14 mouse cellular contexts compared by ENCODE assay signal in genomic region chr9:64085976-64086375, GRCm38 (mm10). TPM values are rescaled to one million over a fixed set of nuclear protein-coding genes. Genes with fewer than 3 reads are reported as not detected.
A peak's percentile ranks its signal among the peaks of the same experiment; 100 is the strongest.
DNase-seq lines count a peak whose midpoint lies in the region; ATAC-seq and TF ChIP-seq lines count a peak whose summit lies in the region.
"Had no signal": no experiment of that assay in that cellular context is flagged by ENCODE, and none has a peak within 500 bp of the region (broad histone marks: within the 10 kb centered on the region; RNA-seq: fewer than 3 reads in every experiment).

No protein-coding gene starts in this region.

- DNase-seq in heart, adult 9 months (ENCODE audit: low spot score in 2 of 2): no peak
- peak; percentile 32 for DNase-seq in R1 (ENCODE audit: low read depth, low spot score)
- no peak for DNase-seq in liver, embryonic 14.5 days (ENCODE audit: low read depth in 3 of 3, low spot score in 3 of 3)
- DNase-seq in gastrocnemius, adult 18-20 months (ENCODE audit: low spot score): no peak
- no peak for DNase-seq in cerebellum, postnatal 25 days
- DNase-seq: cerebellum, adult 9-11 months; thymus, postnatal 36 days had no signal

- H3K4me2 ChIP-seq in heart, embryonic 14.5 days (ENCODE audit: low read length): no peak overlapping the region
- peak overlapping the region; percentile 35 for H3K4me2 ChIP-seq in intestine, embryonic 15.5 days (replicated peaks)
- peak overlapping the region; percentile 77 for H3K4me2 ChIP-seq in liver, embryonic 14.5 days (ENCODE audit: low read depth)

- peak; percentile 36 for TF ChIP-seq CTCF in liver, embryonic 14.5 days (IDR thresholded peaks at IDR 0.05; ENCODE audit: low read depth)

- H3K4me3 ChIP-seq in heart, embryonic 14.5 days (ENCODE audit: control insufficient read depth in 1 of 2, insufficient read depth in 1 of 2, low read depth in 1 of 2, low read length in 2 of 2): no peak overlapping the region
- no peak overlapping the region for H3K4me3 ChIP-seq in intestine, embryonic 15.5 days (replicated peaks)
- H3K4me3 ChIP-seq in liver, embryonic 14.5 days (ENCODE audit: insufficient read depth in 1 of 2, low read depth in 2 of 2, low read length in 2 of 2): peak overlapping the region; percentile 29 to 75
- H3K4me3 ChIP-seq: hindbrain, embryonic 15.5 days; kidney, embryonic 15.5 days had no signal

- peak overlapping the region; percentile 27 to 97; a peak in 3 of 4 replicates for H3K27ac ChIP-seq in heart, embryonic 14.5 days (replicated peaks in 1 of 2; ENCODE audit: control insufficient read depth in 1 of 2, insufficient read depth in 1 of 2, low read depth in 2 of 2, low read length in 2 of 2)
- H3K27ac ChIP-seq in intestine, embryonic 15.5 days: peak overlapping the region; percentile 93
- peak overlapping the region; percentile 80 for H3K27ac ChIP-seq in liver, embryonic 14.5 days
- H3K27ac ChIP-seq: hindbrain, embryonic 15.5 days had no signal

- peaks cover 34 to 46% of the 10 kb centered on the region in 2 experiments for H3K4me1 ChIP-seq in heart, embryonic 14.5 days (ENCODE audit: control insufficient read depth in 2 of 2, insufficient read depth in 2 of 2, low read length in 2 of 2)
- peaks cover 50% of the 10 kb centered on the region for H3K4me1 ChIP-seq in intestine, embryonic 15.5 days (replicated peaks)
- peaks cover 41 to 51% of the 10 kb centered on the region in 2 experiments for H3K4me1 ChIP-seq in liver, embryonic 14.5 days (replicated peaks; ENCODE audit: control insufficient read depth in 2 of 2, insufficient read depth in 2 of 2, low read length in 1 of 2)

- peak overlapping the region; percentile 42; the same call in 1 of the 2 replicates for H3K9ac ChIP-seq in heart, embryonic 14.5 days (ENCODE audit: low read length)
- 0 out of 2 replicates have a peak overlapping the region, but pooled peaks have one; percentile 18 for H3K9ac ChIP-seq in intestine, embryonic 15.5 days
- peak overlapping the region; percentile 61 for H3K9ac ChIP-seq in liver, embryonic 14.5 days (replicated peaks)
- H3K9ac ChIP-seq: embryonic facial prominence, embryonic 15.5 days; hindbrain, embryonic 15.5 days; kidney, embryonic 15.5 days had no signal

- ATAC-seq in heart, embryonic 14.5 days (ENCODE audit: insufficient number of reproducible peaks, insufficient read depth, low FRiP score, low read depth): no peak
- peak; percentile 49 for ATAC-seq in intestine, embryonic 15.5 days
- ATAC-seq in liver, embryonic 14.5 days (ENCODE audit: insufficient read depth): peak; percentile 47; the same call in 1 of the 2 replicates
- ATAC-seq in monocyte, adult 5-6 weeks (replicated peaks; ENCODE audit: insufficient number of reproducible peaks, low FRiP score, low TSS enrichment, poor library complexity, severe bottlenecking): no peak

- no peak for TF ChIP-seq EP300 in liver, embryonic 14.5 days (IDR thresholded peaks at IDR 0.05; ENCODE audit: low read depth)

- no peaks in the 10 kb centered on the region for H3K36me3 ChIP-seq in heart, embryonic 14.5 days (ENCODE audit: control insufficient read depth, insufficient read depth, low read length)
- no peaks in the 10 kb centered on the region for H3K36me3 ChIP-seq in intestine, embryonic 15.5 days
- no peaks in the 10 kb centered on the region for H3K36me3 ChIP-seq in liver, embryonic 14.5 days (replicated peaks; ENCODE audit: control insufficient read depth, insufficient read depth, low read depth)
- H3K36me3 ChIP-seq: embryonic facial prominence, embryonic 15.5 days; hindbrain, embryonic 15.5 days; kidney, embryonic 15.5 days had no signal

- WGBS in heart, embryonic 14.5 days: 59% methylated on average over 2 of the region's 2 CpGs
- 58% methylated on average over 2 of the region's 2 CpGs for WGBS in intestine, embryonic 15.5 days
- WGBS in liver, embryonic 14.5 days (ENCODE audit: insufficient replicate concordance): 54% methylated on average over 2 of the region's 2 CpGs

- no peaks in the 10 kb centered on the region for H3K27me3 ChIP-seq in heart, embryonic 14.5 days (ENCODE audit: control insufficient read depth, insufficient read depth, low read length)
- H3K27me3 ChIP-seq in intestine, embryonic 15.5 days (replicated peaks): no peaks in the 10 kb centered on the region
- no peaks in the 10 kb centered on the region for H3K27me3 ChIP-seq in liver, embryonic 14.5 days (ENCODE audit: control insufficient read depth, insufficient read depth, low read length)
- H3K27me3 ChIP-seq: embryonic facial prominence, embryonic 15.5 days; kidney, embryonic 15.5 days had no signal

- no peaks in the 10 kb centered on the region for H3K9me3 ChIP-seq in heart, embryonic 14.5 days (ENCODE audit: control insufficient read depth, low read length)
- H3K9me3 ChIP-seq in intestine, embryonic 15.5 days: no peaks in the 10 kb centered on the region
- H3K9me3 ChIP-seq in liver, embryonic 14.5 days (ENCODE audit: control insufficient read depth, low read length): no peaks in the 10 kb centered on the region
- H3K9me3 ChIP-seq: embryonic facial prominence, embryonic 15.5 days; hindbrain, embryonic 15.5 days; kidney, embryonic 15.5 days had no signal

RNA-seq across cellular contexts. Expression of gene Lctl, which starts 31.0 kb away (rescaled TPM):
- polyA plus RNA-seq in heart, embryonic 14.5 days (2014; fragmentation: Nextera tagmentation; extraction: Ambion mirVana): not detected in 2 replicates
- polyA plus RNA-seq in intestine, embryonic 15.5 days (2015; fragmentation: Nextera tagmentation; extraction: Ambion mirVana): 0.13 and 0.15 TPM in 2 replicates
- 0.02 TPM in 1 of 2 replicates, not detected in the other for polyA plus RNA-seq in liver, embryonic 14.5 days (2012; rRNA removed)
- not detected in 2 replicates for polyA plus RNA-seq in liver, embryonic 14.5 days (2014; fragmentation: Nextera tagmentation; extraction: Ambion mirVana)
- total RNA-seq in monocyte, adult 5-6 weeks (2017): not detected in 3 replicates
- total RNA-seq in gastrocnemius, adult 18-20 months (2021): under 1 TPM in 1 of 2 experiments, not detected in 1; 0.57 TPM
- total RNA-seq: left cerebral cortex, postnatal 25 days had no signal
- polyA plus RNA-seq: hindbrain, embryonic 15.5 days had no signal

Comparison
In these comparisons a context has a peak if more than half of its experiments do, and no peak if none do; other contexts are left out.
1. ATAC-seq: peak in intestine, embryonic 15.5 days (single experiment) and liver, embryonic 14.5 days (single experiment); none in heart, embryonic 14.5 days (single experiment) and monocyte, adult 5-6 weeks (single experiment).
2. H3K4me3 ChIP-seq: peak in liver, embryonic 14.5 days (2 of 2); none in heart, embryonic 14.5 days (0 of 2) and intestine, embryonic 15.5 days (single experiment).
3. Peak in every context shown above with its lines, with median percentiles within 50 percentile points of each other: H3K27ac ChIP-seq and H3K9ac ChIP-seq.